Mouse (Mus musculus) adrenal gland, adult 18-20 months (tissue): ENCODE measurements around the gene Frrs1. TPM values are rescaled to one million over a fixed set of nuclear protein-coding genes. Genes with fewer than 3 reads are reported as not detected.
"Not testable (repeated sequence)": the region's sequence is repeated elsewhere in the genome, so short reads cannot be mapped to it uniquely, and the experiment has no call there.

Source experiments
- DNase-seq, 2 experiments: peaks; one replicate each; pipeline ENCODE4 v3.0.0; 2021 to 2022; ENCODE audit warnings: low spot score in 2 of 2
- long read RNA-seq, 2 experiments: library from polyadenylated mRNA; stranded (forward); transcript quantifications; one replicate each; pipeline ENCODE4 v2.0.0; 2021
- total RNA-seq, 2 experiments: library from RNA; stranded (reverse); gene quantifications; 1 replicate in 1 of 2; 2 replicates in 1 of 2; pipeline ENCODE4 v1.2.3; 2021

Frrs1 gene
- 10 to 100 TPM in 1 of 2 experiments, 1 to 10 TPM in 1; 5.0 to 19.6 TPM for total RNA-seq
- long read RNA-seq, experiment 1, partial matches to known transcripts, result 1 of 5 reads
- long read RNA-seq, experiment 1, other reads (novel, unspliced or antisense), result 4 of 5 reads
- long read RNA-seq, experiment 2, partial matches to known transcripts, result 12 of 30 reads
- long read RNA-seq, experiment 2, other reads (novel, unspliced or antisense), result 18 of 30 reads

DNA sequence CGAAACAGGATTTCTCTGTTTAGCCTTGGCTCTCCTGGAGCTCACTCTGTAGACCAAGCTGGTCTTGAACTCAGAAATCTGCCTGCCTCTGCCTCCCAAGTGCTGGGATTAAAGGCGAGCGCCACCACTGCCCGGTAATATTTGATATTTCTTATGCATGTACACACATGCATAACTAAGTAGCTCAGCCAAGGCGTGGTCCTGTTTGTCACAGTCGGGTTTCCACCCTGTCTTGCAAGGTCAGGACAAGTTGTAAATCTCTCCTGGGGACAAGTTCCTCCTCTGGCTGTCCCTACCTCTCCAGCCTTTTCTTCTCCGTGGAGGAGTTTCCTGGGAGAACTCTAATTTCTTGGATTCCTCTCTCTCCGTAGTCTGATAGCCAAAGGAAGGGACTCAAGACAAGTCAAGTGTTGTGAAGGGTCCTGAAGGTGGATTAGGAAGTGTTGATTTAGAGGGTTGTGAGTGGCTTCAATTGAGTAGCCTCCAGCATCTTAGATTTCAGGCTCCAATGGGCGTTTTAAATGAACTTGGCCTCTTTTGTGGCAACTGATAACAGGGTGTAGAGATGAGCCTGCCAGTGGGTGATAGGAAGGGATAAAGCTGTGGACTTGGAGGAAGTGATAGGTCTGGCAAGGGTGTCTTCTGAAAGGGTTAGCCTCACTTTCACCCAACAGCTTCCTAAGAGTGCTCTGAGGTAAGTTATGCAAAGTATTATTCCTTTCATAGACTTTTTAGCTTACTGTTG lies at the start of gene Frrs1:
Frrs1 (plus strand) TSS at position 524 of the 745 bp plus-strand sequence.
- DNase-seq, result no peak

DNA sequence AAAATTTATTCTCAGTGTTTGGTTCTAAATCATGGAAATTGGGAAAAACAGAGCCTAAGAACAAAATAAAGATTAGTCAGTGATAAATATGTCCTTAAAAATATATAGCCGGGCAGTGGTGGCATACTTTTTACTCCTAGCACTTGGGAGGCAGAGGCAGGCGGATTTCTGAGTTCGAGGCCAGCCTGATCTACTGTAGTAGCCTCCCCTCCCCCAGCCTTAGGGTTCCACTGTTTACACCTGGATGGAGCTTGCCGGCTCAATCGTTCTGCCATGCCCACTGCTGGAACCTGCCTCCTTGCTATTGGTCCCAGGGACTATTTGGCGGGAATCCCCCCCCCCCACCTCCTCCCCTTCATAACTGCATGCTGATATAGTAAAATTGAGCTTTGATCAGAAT lies 48.9 kb upstream of the Frrs1 start:
- not testable (repeated sequence) for DNase-seq

DNA sequence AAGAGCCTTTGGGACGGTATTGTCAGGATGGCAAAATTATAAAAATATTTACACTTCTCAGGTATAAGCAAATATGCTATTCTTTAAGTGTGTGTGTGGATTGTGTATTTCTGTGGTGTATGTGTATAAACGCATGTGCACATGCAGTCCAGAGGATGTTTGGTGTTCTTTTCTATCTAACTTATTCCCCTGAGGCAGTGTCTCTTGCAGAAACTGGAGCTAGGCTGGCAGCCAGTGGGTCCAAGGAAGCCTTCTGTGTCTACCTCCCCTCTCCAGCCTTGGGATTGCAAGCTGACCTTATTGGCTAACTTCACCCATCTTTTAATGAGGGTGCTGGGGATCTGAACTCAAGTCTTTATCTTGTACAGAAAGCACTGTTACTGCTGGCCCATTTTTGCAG lies 46.3 kb upstream of the Frrs1 start:
- DNase-seq, result no peak

DNA sequence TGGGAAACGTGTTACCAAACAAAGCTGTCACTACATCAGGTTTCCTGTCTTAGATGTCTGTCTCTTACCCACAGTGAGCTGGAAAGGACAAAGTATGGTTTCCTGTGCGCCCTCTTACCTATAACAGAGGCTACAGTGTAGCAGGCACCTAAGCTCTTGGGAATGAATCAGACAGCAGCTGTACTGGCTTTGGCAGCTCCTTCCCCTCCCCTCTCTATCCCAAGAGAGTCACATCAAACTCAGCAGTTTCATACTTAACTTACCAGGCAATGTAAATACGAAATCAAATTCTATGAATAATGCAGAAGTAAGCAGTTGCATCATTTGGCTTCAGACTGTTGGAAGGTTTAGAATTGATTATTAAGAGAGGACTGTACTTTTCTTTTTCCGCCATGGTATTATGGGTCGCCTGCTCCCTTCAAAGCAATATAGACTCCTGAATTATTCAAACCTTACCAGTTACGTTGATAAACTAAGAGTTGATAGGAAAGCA lies 43.9 kb upstream of the Frrs1 start:
- no peak for DNase-seq

DNA sequence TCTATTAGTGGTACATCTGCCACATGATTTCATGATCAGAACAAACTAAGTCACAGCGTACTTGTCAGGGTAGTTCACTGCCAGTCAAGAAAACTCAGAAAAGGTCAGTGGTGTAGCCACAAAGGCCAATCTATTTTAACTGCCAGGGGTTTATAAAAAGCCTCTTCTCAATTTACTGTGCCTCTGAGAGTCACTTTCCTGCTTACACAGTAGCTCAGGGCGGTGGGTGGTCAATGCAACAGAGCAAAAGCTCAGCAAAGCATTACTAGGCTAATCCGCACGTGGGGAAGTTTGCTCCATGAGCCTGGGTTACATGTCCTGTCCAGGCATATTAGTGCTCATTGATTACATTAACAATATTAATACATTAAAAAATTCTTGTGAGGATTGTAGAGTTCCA lies 43.3 kb upstream of the Frrs1 start:
- DNase-seq, result no peak

DNA sequence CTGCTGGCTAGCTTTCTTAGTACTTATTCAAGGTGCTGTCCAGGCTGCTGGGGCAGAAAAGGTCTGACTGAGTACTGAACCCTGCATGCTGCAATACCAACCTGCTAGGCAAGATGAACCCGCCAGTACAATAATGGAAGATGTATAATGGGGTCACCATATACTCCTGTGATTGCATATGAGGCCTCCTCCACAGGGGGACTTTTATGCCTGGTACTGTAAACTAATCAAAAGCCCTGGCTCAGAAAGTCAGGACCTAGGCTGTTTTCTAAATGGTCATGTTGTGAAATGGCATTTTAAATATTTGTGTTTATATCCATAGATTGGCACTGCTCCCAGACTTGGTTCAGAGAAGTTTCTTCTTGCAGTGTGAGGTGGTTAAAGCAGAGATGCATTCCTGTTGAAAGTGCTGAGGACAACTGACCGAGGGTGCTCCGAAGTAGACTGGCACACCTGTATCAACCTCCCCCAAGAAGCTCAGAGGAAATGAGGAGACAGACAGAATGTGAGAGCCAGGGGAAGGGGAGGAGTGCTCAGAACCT lies 42.5 kb upstream of the Frrs1 start:
- DNase-seq, result no peak

DNA sequence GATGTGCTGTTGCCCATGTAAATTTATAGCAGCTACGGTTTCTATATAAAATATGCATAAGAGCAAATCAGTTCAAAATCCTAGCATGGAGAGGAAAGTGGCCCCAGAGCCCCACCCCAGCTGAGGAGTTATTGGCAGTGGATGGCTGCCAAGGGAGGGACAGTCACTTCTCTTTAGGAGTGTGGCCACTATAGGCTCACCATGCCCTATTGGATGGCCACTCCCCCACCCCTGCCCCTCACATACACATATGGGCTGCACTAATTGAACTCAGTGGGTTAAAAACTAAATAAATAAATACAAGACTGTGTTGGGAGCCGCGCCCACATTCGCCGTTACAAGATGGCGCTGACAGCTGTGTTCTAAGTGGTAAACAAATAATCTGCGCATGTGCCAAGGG lies 42.0 kb upstream of the Frrs1 start:
- DNase-seq, result no peak

DNA sequence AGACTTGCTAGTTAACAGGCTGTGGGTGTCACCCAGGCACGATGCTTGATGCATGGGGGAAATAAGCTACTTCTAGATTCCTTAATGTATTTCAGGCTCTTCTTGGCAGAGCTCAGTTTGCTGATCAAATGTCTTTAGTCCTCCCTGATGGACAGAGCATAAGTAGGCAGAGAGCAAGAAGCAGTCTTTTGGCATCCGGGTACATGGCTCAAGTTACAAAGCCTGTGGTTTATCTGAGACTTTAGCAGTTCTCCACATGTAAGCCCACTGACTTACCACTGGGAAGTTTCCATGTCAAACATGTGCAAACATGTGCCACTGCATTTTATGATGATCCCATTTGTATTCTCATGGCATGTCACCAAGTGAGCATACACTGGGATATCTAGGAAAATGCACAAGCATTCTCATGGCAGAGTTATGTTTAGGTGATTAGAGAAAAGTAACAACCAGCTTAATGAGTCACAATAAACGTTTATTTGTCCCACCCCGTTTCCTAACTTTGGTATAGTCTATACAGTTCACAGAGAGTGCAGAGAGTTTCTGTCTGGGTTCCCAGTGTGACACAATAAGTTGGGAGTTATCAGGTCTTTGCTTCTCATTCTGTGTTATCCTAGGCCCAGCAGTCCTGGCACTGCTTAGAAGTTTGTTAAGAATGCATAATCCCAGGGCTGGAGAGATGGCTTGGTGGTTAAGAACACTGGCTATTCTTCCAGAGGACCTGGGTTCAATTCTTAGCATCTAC lies 32.6 kb upstream of the Frrs1 start:
- no peak for DNase-seq

DNA sequence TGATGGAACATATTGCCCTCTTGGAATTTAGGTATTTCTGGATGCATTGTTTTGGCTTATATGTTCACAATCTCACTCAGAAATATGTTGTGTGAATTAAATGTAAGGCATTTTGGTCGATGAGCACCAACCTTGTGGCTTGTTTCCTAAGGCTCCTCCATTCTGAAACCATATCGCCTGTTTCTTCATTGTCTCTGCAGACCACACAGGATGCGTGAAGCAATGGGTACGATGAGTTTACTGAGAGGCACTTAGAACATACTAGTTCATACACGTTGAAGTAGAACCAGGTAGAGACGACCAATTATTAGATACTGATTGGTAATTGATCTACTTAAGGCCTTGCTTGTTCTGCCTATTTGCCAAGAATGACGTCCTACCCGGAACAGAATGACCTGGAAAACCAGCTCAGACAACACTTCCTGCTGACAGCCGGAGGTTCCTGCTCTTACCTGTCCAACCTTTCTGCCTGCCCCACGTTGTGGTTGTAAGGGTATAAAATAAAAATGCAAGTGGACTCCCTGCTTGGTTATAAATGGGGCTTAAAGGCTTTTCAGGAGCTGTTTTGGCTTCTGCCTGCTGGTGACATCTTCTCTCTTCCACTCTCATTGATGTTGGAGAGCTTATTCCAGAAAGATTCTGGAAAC lies 29.9 kb upstream of the Frrs1 start:
- no peak for DNase-seq

DNA sequence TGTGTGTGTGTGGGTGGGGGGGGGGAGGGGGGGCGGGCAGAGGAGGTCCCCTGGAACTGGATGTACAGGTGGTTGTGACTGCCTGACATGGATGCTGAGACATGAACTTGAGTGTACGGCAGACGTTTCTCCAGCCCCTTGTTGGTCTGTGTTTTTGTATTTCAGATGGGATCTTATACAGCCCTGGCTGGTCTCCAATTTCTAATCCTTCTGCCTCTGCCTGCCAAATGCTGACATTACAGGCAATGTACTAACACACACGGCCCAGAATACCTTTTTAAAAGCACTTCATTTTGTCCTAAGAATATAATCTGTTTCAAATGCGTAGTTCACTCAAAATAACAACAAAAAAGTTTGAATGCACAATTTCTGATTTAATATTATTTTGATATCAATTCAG lies 27.9 kb upstream of the Frrs1 start:
- no peak for DNase-seq

DNA sequence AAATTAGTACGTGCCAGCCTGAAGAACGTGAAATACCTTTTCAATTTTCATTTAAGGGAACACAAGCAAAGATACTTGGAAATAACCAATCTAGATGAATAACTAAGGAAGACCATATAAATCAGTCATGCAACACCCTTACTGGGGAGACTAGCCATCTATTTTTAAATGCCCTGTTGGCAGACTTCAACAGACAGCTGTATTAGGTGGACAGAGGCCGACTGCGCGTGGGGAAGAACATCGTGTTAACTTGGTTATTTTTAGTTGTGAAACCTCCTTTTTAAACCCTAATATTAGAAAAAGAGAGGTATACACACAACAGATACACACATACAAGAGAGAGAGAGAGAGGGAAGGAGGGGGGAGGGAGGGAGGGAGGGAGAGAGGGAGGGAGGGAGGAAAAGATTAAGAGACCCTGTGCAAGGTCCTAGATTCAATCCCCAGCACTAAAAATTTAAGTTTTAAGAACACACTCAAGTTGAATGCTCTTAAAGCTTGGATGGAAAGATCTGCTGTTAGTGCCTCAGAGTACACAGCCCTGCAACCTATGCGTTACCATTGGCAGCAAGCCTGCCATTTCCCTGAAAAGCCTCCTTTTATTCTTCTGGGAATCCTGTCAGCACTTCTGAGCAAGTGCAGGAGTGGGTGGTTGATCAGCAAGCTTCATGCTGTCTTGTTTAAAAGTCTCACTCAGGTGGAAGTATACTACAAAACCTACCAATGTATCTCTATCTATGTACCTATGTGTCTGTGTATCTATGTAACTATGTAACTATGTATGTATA lies 26.5 kb upstream of the Frrs1 start:
- no peak for DNase-seq

DNA sequence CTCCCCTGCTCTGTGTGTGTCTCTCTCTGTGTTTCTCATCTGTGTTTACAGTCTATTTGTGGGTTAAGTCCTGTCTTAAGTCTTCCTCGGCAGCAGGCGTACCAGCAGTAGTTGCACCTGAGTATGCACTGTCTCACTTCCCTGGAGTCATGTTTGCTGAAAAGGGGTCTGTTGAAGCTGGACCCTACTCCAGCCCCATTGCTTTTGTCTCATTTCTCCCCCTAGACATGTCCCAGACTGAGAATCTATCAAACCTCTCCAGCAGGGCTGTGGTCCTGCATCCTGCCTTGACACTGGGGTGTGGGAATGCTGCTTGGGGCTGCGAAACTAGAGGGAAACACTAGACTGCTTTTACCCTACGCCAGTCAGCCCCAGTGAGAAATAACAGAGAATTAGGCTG lies 25.8 kb upstream of the Frrs1 start:
- no peak for DNase-seq

DNA sequence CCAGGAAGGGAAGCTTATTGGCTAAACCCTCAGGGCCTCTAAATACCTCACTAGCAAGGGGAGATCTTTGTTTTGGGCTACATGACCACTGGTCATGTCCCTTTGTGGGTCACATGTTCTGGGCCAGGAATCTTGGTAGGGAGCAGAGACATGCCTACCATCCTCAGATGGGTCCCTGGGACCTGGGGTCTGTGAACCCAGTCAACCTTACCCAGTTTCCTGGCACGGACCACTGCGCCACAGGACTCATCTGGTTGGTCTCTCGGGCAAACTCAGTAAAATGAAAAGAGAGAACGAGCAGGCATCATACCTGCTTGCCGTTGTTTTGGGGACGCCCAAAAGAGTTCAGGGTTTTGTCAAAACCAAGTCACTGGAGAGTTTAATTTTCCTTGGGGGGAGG lies 25.0 kb upstream of the Frrs1 start:
- no peak for DNase-seq

DNA sequence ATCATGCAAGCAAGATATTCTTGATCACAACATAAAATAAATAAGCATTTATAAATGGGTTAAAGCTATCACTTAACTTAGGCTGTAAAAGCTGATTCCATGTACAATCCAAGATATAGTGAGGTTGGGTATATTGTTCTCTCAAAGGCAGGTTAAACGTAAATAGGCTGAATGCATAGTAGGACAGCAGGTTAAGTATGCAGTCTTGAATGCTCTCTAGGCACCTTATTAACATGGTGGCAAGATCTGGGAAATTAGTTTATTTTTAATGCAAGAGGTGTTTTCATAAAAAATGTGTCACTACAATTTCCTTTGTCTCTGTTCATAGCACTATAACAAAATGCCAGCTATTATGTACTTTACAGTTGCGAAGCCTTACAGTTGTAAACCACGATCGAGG lies 23.9 kb upstream of the Frrs1 start:
- no peak for DNase-seq

DNA sequence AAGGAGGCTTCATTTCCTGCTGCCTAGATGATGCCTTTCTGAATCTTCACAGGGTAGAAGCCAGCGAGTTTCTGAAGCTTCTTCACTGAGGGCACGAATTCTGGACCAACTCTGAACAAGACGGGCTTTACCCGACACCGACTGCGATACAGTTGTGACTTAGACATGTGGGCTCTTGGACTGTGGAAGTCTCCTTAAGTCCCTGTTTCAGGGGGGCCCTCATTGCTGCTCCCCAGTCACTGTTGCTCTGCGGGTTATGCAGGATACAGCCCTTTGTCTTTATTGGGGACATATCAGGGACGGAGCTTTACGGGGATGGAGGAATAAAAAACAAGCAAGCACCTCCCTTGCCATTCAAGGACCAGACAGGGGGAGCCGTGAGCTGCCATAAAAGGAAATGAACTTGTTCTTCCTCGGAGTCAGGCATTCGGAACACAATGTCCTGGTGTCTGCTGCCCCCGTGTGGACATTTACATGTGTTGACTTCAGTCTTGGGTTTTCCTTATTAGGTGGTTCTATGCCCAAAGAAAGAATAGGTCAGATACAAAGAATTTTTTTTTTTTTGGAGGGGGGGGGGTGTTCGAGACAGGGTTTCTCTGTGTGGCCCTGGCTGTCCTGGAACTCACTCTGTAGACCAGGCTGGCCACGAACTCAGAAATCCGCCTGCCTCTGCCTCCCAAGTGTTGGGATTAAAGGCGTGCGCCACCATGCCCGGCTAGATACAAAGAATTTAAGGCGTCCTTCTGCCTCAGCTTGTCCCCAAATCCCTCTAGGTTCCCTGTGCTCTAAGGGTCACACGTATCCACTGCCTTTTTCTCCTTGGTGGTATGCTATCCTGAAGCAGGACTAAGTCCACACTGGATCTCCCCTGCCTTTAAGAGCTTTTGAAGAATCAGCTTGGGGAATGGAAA lies 23.2 kb upstream of the Frrs1 start:
- peak; percentile 82 to 83 for DNase-seq

DNA sequence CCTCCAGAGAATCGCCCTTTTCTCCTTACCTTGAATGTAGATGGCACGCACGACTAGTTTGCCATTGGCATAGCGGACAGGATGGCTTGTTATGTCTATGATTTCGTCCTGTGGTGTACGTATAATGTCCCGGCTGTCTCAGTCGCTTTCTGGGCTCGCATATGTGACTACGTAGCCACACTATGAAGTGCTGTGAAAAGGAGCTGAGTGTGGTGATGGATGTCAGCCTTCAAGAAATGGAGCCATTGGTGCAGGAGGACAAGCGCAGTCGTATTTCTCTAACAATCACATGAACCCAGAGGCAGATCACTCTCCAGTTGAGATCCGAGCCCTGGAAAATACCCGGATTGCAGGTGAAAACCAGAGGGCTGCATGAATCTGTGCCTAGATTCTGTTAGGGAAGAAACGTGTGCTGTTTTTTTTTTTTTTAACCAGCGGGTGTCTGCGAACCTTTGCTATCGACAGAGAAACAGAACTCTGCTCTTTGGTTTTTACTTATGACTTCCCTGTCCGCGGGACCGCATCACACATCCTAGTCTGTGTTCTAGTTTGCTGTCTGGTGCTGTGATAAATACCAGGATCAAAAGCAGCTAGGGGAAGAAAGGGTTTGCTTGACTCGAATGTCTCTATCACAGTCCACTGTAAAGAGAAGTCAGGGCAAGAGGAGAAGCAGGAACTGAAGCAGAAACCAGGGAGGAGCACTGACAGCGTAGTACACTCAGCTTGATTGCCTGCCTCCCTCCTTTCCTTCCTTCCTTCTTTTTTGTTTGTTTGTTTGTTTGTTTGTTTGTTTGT lies 22.4 kb upstream of the Frrs1 start:
- no peak for DNase-seq

DNA sequence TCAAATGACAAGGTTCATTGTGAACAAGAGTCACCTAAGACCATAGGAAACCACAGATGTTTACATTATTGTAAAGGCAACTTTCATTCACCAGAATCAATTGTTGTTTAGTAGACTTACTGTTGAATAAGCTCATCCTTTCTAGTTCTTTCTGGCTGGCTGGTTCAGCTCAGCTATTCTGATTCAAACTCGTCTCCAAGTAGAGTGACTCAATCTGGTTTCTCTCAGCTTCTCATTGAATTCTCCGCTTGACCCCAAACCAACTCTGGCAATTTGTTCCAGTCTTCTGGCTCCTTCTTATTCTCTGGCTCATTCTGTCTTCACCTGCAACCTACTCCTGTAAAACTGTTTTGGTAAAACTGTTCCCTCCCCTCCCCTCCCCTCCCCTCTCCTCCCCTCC lies 18.0 kb upstream of the Frrs1 start:
- DNase-seq, result no peak

DNA sequence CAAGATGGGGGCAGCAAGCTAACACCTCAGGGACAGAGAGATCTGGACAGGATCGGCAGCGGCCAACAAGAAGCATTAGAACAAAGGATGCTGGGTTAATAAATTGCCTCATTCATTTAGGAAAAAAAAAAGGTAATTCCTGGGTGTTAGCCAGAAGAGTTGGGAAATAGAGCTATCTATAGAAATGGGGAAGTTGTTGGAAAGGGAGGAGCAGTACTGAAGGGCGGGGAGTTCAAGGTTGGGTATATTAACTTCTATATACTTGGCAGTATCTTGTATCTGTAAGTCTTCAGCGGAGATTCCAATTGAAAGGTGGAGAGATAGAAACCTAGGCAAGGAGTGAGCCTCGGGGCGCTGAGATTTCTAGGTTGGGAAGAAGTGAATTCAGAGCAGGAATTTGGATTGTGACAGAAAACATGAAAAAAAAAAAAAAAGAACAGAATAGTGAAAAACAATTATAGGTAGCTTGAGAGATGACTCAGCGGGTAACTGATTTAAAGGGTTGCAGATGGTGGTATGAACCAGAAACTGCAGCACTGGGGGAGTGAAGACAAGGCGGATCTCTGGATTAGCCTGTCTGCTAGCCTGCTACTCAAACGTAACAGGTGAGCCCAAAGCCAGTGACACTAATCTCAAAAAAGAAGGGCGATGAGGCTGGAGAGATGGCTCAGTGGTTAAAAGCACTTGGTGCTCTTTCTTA lies 14.2 kb upstream of the Frrs1 start:
- DNase-seq, result no peak
